Mouse (Mus musculus) 3T3-L1 (cell line): Measurements from ENCODE around the gene Pde4d.

ENCODE experiments used
- DNase-seq: peaks from one replicate; pipeline ENCODE4 v3.0.0-alpha.2; 2015; ENCODE audit warnings: low read depth, low spot score

Gene Pde4d

GRCm38 (mm10) chr13:108599186-108599900 lies 149.6 kb downstream of the Pde4d start:
- DNase-seq = peak; percentile 56

- DNase-seq = peak; percentile 75
These were observed 151.3 kb downstream of the Pde4d start for GRCm38 (mm10) chr13:108601021-108601420.

GRCm38 (mm10) chr13:108603502-108603901 lies 153.8 kb downstream of the Pde4d start:
- DNase-seq = peak; percentile 90

GRCm38 (mm10) chr13:108604213-108604612 lies 154.5 kb downstream of the Pde4d start:
- DNase-seq = peak; percentile 32

GRCm38 (mm10) chr13:108618207-108618606 lies 168.5 kb downstream of the Pde4d start:
- DNase-seq = no peak

GRCm38 (mm10) chr13:108622681-108623080 lies 172.9 kb downstream of the Pde4d start:
- no peak for DNase-seq

GRCm38 (mm10) chr13:108623929-108624328 lies 174.2 kb downstream of the Pde4d start:
- DNase-seq = no peak

GRCm38 (mm10) chr13:108626166-108626565 lies 176.4 kb downstream of the Pde4d start:
- no peak for DNase-seq

GRCm38 (mm10) chr13:108628501-108628900 lies 178.8 kb downstream of the Pde4d start:
- no peak for DNase-seq

GRCm38 (mm10) chr13:108630576-108630975 lies 180.8 kb downstream of the Pde4d start:
- DNase-seq = no peak

GRCm38 (mm10) chr13:108631222-108631621 lies 181.5 kb downstream of the Pde4d start:
- DNase-seq = peak; percentile 61

- DNase-seq = no peak
These were observed 186.8 kb downstream of the Pde4d start for GRCm38 (mm10) chr13:108636526-108636925.

- no peak for DNase-seq
These were observed 192.5 kb downstream of the Pde4d start for GRCm38 (mm10) chr13:108642259-108642658.

GRCm38 (mm10) chr13:108646801-108647200 lies 197.1 kb downstream of the Pde4d start:
- DNase-seq = peak; percentile 6

- DNase-seq = no peak
These were observed 197.5 kb downstream of the Pde4d start for GRCm38 (mm10) chr13:108647239-108647638.

- DNase-seq = no peak
These were observed 204.4 kb downstream of the Pde4d start for GRCm38 (mm10) chr13:108654026-108654723.

GRCm38 (mm10) chr13:108666579-108666978 lies 216.8 kb downstream of the Pde4d start:
- no peak for DNase-seq

- DNase-seq = peak; percentile 49
These were observed 217.3 kb downstream of the Pde4d start for GRCm38 (mm10) chr13:108667077-108667476.

GRCm38 (mm10) chr13:108677056-108677455 lies 227.3 kb downstream of the Pde4d start:
- DNase-seq = no peak

GRCm38 (mm10) chr13:108683018-108683417 lies 233.3 kb downstream of the Pde4d start:
- DNase-seq = no peak

GRCm38 (mm10) chr13:108685817-108686216 lies 236.1 kb downstream of the Pde4d start:
- no peak for DNase-seq

GRCm38 (mm10) chr13:108686262-108686661 lies 236.5 kb downstream of the Pde4d start:
- DNase-seq = no peak

GRCm38 (mm10) chr13:108686807-108687206 lies 237.1 kb downstream of the Pde4d start:
- no peak for DNase-seq
